Mouse (Mus musculus) hindbrain, embryonic 16.5 days (tissue): ENCODE measurements around the gene Pkp2. TPM values are rescaled to one million over a fixed set of nuclear protein-coding genes. Genes with fewer than 3 reads are reported as not detected.
A peak's percentile ranks its signal among the peaks of the same experiment; 100 is the strongest.

Experiments used
- ATAC-seq: fragments of 200-750 bp; cut with Nextera tagmentation; 2 replicates; pipeline ENCODE4 v1.8.0; 2017; ENCODE audit warnings: moderate TSS enrichment, moderate library complexity
- H3K27ac ChIP-seq: fragments of 300-500 bp; sonication (generic); 2 replicates; pipeline ENCODE4 v1.5.1; 2014; ENCODE audit warnings: low read depth, mild to moderate bottlenecking, control low read depth, low read length, moderate library complexity
- H3K27me3 ChIP-seq: fragments of 300-500 bp; sonication (generic); replicated peaks from 2 replicates; pipeline ENCODE4 v1.6.1; 2014; ENCODE audit warnings: low read length; ENCODE audit not compliant: control insufficient read depth, insufficient read depth
- H3K36me3 ChIP-seq: fragments of 300-500 bp; sonication (generic); 2 replicates; pipeline ENCODE4 v1.6.1; 2014; ENCODE audit warnings: mild to moderate bottlenecking, low read length, moderate library complexity, mixed read lengths; ENCODE audit not compliant: control insufficient read depth, insufficient read depth
- H3K4me1 ChIP-seq: fragments of 300-500 bp; sonication (generic); 2 replicates; pipeline ENCODE4 v1.6.1; 2014; ENCODE audit warnings: low read depth, low read length; ENCODE audit not compliant: control insufficient read depth, insufficient read depth
- H3K4me2 ChIP-seq: fragments of 300-500 bp; sonication (generic); 2 replicates; pipeline ENCODE4 v1.6.1; 2014; ENCODE audit warnings: mild to moderate bottlenecking, low read length, control low read depth, moderate library complexity
- H3K4me3 ChIP-seq: fragments of 300-500 bp; sonication (generic); 2 replicates; pipeline ENCODE4 v1.5.1; 2014; ENCODE audit warnings: mild to moderate bottlenecking, low read length, control low read depth, moderate library complexity
- H3K9ac ChIP-seq: fragments of 300-500 bp; sonication (generic); 2 replicates; pipeline ENCODE4 v1.6.1; 2014; ENCODE audit warnings: low read depth, mild to moderate bottlenecking, control low read depth, low read length, moderate library complexity
- H3K9me3 ChIP-seq: fragments of 300-500 bp; sonication (generic); 2 replicates; pipeline ENCODE4 v1.6.1; 2014; ENCODE audit warnings: mild to moderate bottlenecking, low read length, moderate library complexity; ENCODE audit not compliant: control insufficient read depth
- WGBS: fragments of 180-500 bp; shearing (Covaris S2); extraction: QIAGEN DNeasy Blood & Tissue Kit; methylation state at CpG from one replicate; pipeline ENCODE4 v1.1.7; 2014; 5-methylcytosine and 5-hydroxymethylcytosine counted together
- polyA plus RNA-seq: library from polyadenylated mRNA; unstranded; fragments of >200 nt; fragmentation: Nextera tagmentation; extraction: Ambion mirVana; gene quantifications from 2 replicates; pipeline ENCODE4 v1.2.1, GENCODE M21; 2015

Gene Pkp2
- polyA plus RNA-seq, 1 experiment from 2014 or later, result 1.8 TPM

GRCm38 (mm10) chr16:16253326-16254074, 40.4 kb downstream of the Pkp2 start:
- Histone ChIP-seq H3K27ac (no peak overlapping the region), H3K36me3 (no peaks in the 10 kb centered on the region), H3K27me3 (no peaks in the 10 kb centered on the region), H3K4me2 (no peak overlapping the region), H3K9ac (no peak overlapping the region), H3K4me1 (no peaks in the 10 kb centered on the region), H3K4me3 (no peak overlapping the region), H3K9me3 (no peaks in the 10 kb centered on the region)
- ATAC-seq, result peak; percentile 81
- 34% methylated on average over 4 of the region's 4 CpGs for WGBS

DNA sequence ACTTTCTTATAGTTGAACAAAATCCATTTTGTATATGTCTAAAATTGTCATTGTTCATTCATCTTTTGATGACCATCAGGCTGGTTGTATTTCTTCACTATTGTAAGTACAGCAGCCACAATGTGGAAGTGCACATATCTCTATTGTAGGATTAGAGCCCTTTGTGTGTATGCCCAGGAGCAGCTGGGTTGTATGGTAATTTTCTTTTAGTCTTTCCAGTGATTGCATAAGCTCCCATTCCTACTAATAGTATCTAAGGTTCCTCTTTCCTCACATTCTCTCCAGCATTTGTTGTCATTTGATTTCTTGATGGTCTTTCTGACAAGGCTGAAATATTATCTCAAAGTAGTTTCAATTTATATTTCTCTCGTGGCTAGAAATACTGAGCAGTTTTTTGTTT, 42.1 kb downstream of the Pkp2 start:
- Histone ChIP-seq H3K4me3 (no peak overlapping the region), H3K27me3 (no peaks in the 10 kb centered on the region), H3K9me3 (no peaks in the 10 kb centered on the region), H3K9ac (no peak overlapping the region), H3K4me1 (no peaks in the 10 kb centered on the region), H3K36me3 (no peaks in the 10 kb centered on the region), H3K27ac (no peak overlapping the region), H3K4me2 (no peak overlapping the region)
- no peak for ATAC-seq
- WGBS, result 81% methylated on average over 1 of the region's 1 CpGs

DNA sequence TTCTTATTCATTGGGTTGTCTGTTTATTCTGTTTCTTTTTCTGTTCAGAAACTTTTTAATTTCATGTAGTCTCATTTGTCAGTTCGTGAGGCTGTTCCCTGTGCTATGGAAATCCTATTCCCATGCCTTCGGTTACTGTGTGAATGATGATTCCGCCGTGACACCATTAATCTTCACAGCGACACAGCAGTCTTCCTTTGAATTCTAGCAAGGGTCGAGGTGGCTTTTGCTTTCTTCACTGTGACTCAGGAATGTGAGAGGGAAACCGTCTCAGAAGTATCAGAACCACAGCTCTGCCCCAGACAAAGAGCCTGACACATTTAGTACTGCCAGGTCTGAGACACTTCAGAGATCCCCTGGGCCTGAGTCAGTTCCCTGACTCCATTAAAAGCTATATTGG, 42.8 kb downstream of the Pkp2 start:
- H3K9me3 ChIP-seq, result no peaks in the 10 kb centered on the region
- H3K4me2 ChIP-seq, result no peak overlapping the region
- no peak for ATAC-seq
- no peak overlapping the region for H3K4me3 ChIP-seq
- H3K27me3 ChIP-seq, result no peaks in the 10 kb centered on the region
- no peak overlapping the region for H3K27ac ChIP-seq
- no peaks in the 10 kb centered on the region for H3K36me3 ChIP-seq
- no peaks in the 10 kb centered on the region for H3K4me1 ChIP-seq
- WGBS, result 46% methylated on average over 7 of the region's 7 CpGs
- no peak overlapping the region for H3K9ac ChIP-seq

DNA sequence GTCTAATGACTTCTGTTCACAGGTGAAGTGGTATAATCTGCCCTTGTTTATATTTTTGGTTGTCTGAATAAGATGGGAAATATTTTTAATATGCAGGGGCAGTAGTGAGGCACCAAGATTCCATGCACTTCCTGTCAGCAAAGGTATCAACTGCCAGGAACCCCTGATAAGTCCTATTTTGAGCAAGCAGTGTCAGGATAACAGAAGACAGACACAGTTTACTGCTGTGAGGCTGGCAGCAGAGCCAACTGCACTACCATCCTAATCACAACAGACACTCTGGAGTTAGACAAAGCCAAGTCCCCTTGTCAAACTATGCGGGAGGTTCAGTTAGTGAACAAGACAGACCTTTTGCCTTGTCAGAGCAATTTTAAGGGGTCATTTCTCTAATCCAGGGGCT, 43.6 kb downstream of the Pkp2 start:
- Histone ChIP-seq H3K9ac (no peak overlapping the region), H3K4me2 (no peak overlapping the region), H3K27ac (no peak overlapping the region), H3K27me3 (no peaks in the 10 kb centered on the region), H3K36me3 (no peaks in the 10 kb centered on the region), H3K4me1 (no peaks in the 10 kb centered on the region), H3K9me3 (no peaks in the 10 kb centered on the region), H3K4me3 (no peak overlapping the region)
- 67% methylated on average over 1 of the region's 1 CpGs for WGBS
- ATAC-seq, result no peak

DNA sequence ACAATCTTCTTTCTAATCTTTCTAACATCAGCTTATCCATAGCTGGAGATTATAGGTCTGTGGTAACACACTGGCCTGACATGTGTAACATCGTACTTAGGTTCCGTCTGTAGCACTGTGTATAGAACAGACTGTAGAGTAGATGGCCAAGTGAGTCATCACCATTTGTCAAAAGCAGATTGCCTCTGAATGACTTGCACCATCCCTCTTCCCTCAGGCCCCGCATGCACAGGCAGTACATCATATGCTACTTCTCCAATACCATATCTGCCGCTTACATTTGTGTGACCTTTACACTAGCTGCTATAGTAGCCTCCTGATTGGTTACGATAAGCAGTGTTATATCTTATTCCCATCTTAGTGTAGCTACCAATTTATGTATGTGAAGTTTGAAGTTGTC, 47.8 kb downstream of the Pkp2 start:
- Histone ChIP-seq H3K36me3 (no peaks in the 10 kb centered on the region), H3K4me1 (no peaks in the 10 kb centered on the region), H3K27me3 (no peaks in the 10 kb centered on the region), H3K4me3 (no peak overlapping the region), H3K4me2 (no peak overlapping the region), H3K9ac (no peak overlapping the region), H3K27ac (no peak overlapping the region), H3K9me3 (no peaks in the 10 kb centered on the region)
- 95% methylated on average over 5 of the region's 5 CpGs for WGBS
- no peak for ATAC-seq

GRCm38 (mm10) chr16:16261481-16261880, 48.4 kb downstream of the Pkp2 start:
- H3K4me3 ChIP-seq, result no peak overlapping the region
- no peaks in the 10 kb centered on the region for H3K27me3 ChIP-seq
- H3K36me3 ChIP-seq, result no peaks in the 10 kb centered on the region
- H3K4me1 ChIP-seq, result no peaks in the 10 kb centered on the region
- H3K9ac ChIP-seq, result no peak overlapping the region
- no peak overlapping the region for H3K27ac ChIP-seq
- WGBS, result 91% methylated on average over 6 of the region's 6 CpGs
- no peak overlapping the region for H3K4me2 ChIP-seq
- ATAC-seq, result no peak
- no peaks in the 10 kb centered on the region for H3K9me3 ChIP-seq

- 94% methylated on average over 3 of the region's 3 CpGs for whole genome bisulfite sequencing
These were observed 49.3 kb downstream of the Pkp2 start for GRCm38 (mm10) chr16:16262436-16262835.

GRCm38 (mm10) chr16:16272978-16273377, 59.9 kb downstream of the Pkp2 start:
- Histone ChIP-seq H3K9ac (no peak overlapping the region), H3K27ac (no peak overlapping the region)
- ATAC-seq, result no peak

More at GRCm38 (mm10) chr16:16262436-16262835, 49.3 kb downstream of the Pkp2 start:
- no peak for ATAC-seq
- Histone ChIP-seq H3K27ac (no peak overlapping the region), H3K4me2 (no peak overlapping the region), H3K36me3 (no peaks in the 10 kb centered on the region), H3K4me3 (no peak overlapping the region), H3K9ac (no peak overlapping the region), H3K27me3 (no peaks in the 10 kb centered on the region), H3K4me1 (no peaks in the 10 kb centered on the region), H3K9me3 (no peaks in the 10 kb centered on the region)

DNA sequence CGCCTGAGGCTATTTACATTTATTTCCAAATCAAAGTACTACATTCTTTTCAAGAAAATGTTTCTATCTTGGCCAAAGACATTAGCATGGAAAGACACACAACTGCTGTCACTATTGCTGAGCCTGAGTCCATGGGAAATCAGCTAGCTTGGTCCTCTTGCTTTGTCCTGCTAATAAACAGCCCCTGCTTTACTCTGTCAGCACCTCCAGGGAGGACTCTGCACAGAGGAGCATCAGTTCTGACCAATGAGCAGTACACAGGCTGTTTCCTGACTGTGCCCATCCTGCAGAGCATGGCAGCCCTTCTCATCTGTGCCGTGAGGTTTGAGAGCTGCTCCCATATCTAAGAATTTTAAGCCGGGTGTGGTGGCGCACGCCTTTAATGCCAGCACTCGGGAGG, 60.6 kb downstream of the Pkp2 start:
- Histone ChIP-seq H3K4me1 (no peaks in the 10 kb centered on the region), H3K27ac (no peak overlapping the region), H3K4me3 (no peak overlapping the region), H3K9me3 (no peaks in the 10 kb centered on the region), H3K27me3 (no peaks in the 10 kb centered on the region), H3K9ac (no peak overlapping the region), H3K4me2 (no peak overlapping the region), H3K36me3 (no peaks in the 10 kb centered on the region)
- ATAC-seq, result no peak
- 85% methylated on average over 6 of the region's 6 CpGs for WGBS

More at GRCm38 (mm10) chr16:16272978-16273377, 59.9 kb downstream of the Pkp2 start:
- no peak overlapping the region for H3K4me2 ChIP-seq
- no peaks in the 10 kb centered on the region for H3K27me3 ChIP-seq
- no peaks in the 10 kb centered on the region for H3K4me1 ChIP-seq
- 32% methylated on average over 3 of the region's 3 CpGs for WGBS
- H3K36me3 ChIP-seq, result no peaks in the 10 kb centered on the region
- H3K4me3 ChIP-seq, result no peak overlapping the region
- no peaks in the 10 kb centered on the region for H3K9me3 ChIP-seq
